Mouse (Mus musculus) left cerebral cortex, adult 2 months (tissue): ENCODE data around the gene Pam. TPM values are rescaled to one million over a fixed set of nuclear protein-coding genes. Genes with fewer than 3 reads are reported as not detected.

ENCODE experiments used
- DNase-seq, 2 experiments: peaks; one replicate each; pipeline ENCODE4 v3.0.0; 2021 to 2022; ENCODE audit warnings: low spot score in 2 of 2, mixed read lengths in 1 of 2; ENCODE audit errors: extremely low spot score in 1 of 2
- H3K27ac ChIP-seq: fragments of 200-600 bp; 2 replicates; pipeline ENCODE4 v1.8.1; 2022
- H3K4me3 ChIP-seq: fragments of 200-600 bp; 2 replicates; pipeline ENCODE4 v1.8.1; 2022
- CTCF ChIP-seq: fragments of 200-600 bp; IDR thresholded peaks from 2 replicates; pipeline ENCODE4 v1.8.1; 2022; ENCODE audit warnings: antibody characterized with exemption, mild to moderate bottlenecking, moderate library complexity
- intact Hi-C: fragments of 180-260 bp; cut with DNase I; formaldehyde crosslinking; loops from one replicate; pipeline ENCODE4 v1.15.1; 2025
- total RNA-seq, 2 experiments: library from RNA; stranded (reverse); gene quantifications; 2 replicates each; pipeline ENCODE4 v1.2.3; 2021

Gene Pam
- total RNA-seq, 2 experiments from 2014 or later = 258 to 269 TPM

- intact Hi-C loops = no loop called here
- no peak for DNase-seq
- H3K4me3 ChIP-seq = no peak overlapping the region
- no peak for TF ChIP-seq CTCF
- H3K27ac ChIP-seq = no peak overlapping the region
These were observed 2.7 kb upstream of the Pam start for GRCm38 (mm10) chr1:98097957-98098729.

DNA sequence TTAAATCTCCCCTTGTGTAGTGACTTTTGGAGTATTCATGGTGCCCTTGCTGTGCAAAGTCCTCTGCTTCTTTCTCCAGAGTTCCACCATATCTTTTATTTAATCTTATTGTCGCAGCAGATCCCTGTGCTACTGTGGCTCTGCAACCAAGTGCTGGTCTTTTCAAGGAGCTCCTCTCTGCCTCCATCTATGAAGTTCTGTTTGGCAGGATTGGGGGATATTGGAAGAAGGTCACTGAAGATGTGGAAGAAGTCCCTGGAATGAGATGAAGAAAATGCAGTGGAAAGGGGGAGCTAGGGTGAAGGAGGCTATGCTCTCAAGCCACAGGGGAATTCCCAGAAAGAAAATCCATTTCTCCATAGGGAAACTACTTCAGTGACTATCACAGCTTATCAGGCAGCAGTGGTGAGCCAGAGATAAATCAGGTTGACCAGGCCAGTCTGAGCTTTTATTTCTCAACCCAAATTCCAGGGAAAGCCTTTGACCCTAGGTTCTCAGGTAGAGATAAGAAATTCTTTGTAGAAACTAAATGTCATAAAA, 1.0 kb upstream of the Pam start:
- Histone ChIP-seq H3K27ac (no peak overlapping the region), H3K4me3 (no peak overlapping the region)
- no peak for TF ChIP-seq CTCF
- DNase-seq = no peak
- intact Hi-C loops = no loop called here

GRCm38 (mm10) chr1:98095991-98096330, 515 bp upstream of the Pam start:
- no peak for DNase-seq
- Histone ChIP-seq H3K4me3 (peak overlapping the region; percentile 86), H3K27ac (peak overlapping the region; percentile 89)
- TF ChIP-seq CTCF = no peak
- intact Hi-C loops = loop anchor here (2.0 kb wide), 1 partner anchor 119 kb away; no protein-coding TSS in a partner anchor

DNA sequence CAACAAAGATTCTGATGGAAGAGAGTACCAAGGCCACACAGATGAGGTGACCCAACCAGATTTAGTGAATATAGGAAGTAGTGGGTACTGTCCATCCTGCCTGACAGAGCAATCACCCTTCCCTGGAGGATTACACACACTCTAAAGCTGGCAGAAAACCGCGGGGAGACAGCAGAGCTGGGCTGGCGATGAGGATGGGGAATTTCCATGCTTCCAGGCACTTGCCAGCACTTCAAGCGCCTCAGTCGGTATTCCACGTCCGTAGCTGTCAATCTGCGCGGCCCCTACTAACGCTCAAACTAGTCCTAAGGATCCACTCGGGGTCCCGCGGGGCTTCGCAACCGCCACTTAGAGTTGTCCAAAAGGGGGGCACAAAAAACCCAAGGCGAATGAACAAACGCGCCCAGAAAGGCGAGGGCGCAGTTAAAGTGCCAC, 618 bp downstream of the Pam start:
- peak overlapping the region; percentile 86 for H3K4me3 ChIP-seq
- intact Hi-C loops = loop anchor here (2.0 kb wide), 1 partner anchor 118 kb away; no protein-coding TSS in a partner anchor
- DNase-seq = peak in 1 of 2 experiments; percentile 42
- peak overlapping the region; percentile 89 for H3K27ac ChIP-seq
- TF ChIP-seq CTCF = no peak

GRCm38 (mm10) chr1:98089336-98089975, 6.0 kb downstream of the Pam start:
- Histone ChIP-seq H3K4me3 (no peak overlapping the region), H3K27ac (no peak overlapping the region)
- DNase-seq = no peak
- intact Hi-C loops = no loop called here
- TF ChIP-seq CTCF = no peak

DNA sequence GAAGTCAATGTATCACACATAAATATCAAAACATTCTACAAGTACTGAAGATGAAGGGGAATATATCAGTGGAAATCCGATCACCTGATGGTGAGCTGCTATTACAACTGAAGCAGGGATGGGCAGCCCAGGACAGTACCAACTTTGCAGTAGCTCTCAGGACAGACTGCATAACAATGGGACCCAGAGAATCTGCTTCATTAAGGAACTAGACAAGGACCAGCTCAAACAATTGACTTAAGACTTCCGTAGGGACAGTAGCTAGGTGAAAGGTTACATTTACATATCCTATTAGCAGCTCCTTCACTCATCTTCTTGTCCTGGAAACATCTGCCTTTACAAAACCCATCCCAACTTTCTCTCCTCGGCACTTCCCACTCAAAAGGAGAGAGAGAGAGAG, 9.0 kb downstream of the Pam start:
- H3K4me3 ChIP-seq = no peak overlapping the region
- intact Hi-C loops = no loop called here
- TF ChIP-seq CTCF = no peak
- no peak for DNase-seq
- H3K27ac ChIP-seq = no peak overlapping the region

DNA sequence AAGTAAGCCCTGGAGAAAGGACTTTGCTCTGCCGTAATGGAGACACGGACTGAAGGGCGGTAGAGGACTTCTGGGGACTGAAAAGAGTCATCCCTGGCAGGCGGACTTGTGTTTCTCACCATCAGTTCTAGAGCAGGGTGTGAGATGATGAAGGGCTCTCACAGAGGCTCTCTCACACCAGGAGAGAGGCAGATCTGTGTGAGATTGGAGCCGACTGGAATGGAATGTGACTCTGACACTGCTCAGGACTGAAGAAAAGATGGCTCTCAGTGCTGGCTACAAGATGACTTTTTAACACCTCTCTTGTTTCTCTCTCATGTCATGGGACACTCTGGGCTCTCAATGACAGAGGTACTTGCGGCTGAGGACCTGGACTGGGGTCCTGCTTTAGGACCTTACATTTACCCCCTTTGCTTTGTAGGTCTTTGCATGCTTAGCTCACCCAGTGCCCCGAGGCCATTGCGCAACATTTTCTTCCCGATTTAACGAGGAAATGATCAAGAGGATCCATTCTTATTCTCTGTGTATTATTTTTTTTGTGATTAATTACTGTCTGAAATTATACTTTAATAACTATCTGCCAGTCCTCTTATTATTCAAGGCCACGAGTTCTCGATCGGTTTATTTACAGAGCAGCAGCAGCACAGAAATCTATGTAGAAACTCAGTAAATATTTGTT, 10.7 kb downstream of the Pam start:
- no peak for TF ChIP-seq CTCF
- intact Hi-C loops = no loop called here
- Histone ChIP-seq H3K4me3 (no peak overlapping the region), H3K27ac (no peak overlapping the region)
- DNase-seq = no peak

- intact Hi-C loops = no loop called here
- DNase-seq = no peak
- TF ChIP-seq CTCF = no peak
- H3K4me3 ChIP-seq = no peak overlapping the region
- no peak overlapping the region for H3K27ac ChIP-seq
These were observed 11.9 kb downstream of the Pam start for GRCm38 (mm10) chr1:98083508-98083907.

DNA sequence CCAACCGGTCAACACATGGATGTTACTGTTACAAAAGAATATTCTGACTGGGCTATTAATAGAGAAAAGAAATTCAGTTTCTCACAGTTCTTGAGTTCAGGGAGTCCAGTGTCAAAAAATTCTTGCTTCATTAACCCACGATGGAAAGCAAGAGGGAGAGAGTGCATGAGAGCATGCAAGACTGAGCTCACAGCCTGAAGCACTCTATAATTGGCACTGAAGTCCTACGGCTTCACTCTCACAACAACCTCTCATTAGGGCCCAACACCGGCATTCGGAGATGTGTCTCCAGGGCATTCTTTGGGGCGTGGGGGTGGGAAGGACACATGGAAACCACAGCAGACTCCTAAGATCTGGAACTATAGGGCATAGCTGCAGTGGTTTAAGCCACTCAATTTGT, 12.5 kb downstream of the Pam start:
- intact Hi-C loops = no loop called here
- DNase-seq = no peak
- no peak overlapping the region for H3K27ac ChIP-seq
- TF ChIP-seq CTCF = no peak
- H3K4me3 ChIP-seq = no peak overlapping the region

- TF ChIP-seq CTCF = no peak
- H3K4me3 ChIP-seq = no peak overlapping the region
- intact Hi-C loops = no loop called here
- DNase-seq = no peak
- no peak overlapping the region for H3K27ac ChIP-seq
These were observed 15.0 kb downstream of the Pam start for GRCm38 (mm10) chr1:98080431-98080830.

GRCm38 (mm10) chr1:98079640-98080039, 15.8 kb downstream of the Pam start:
- Histone ChIP-seq H3K27ac (no peak overlapping the region), H3K4me3 (no peak overlapping the region)
- no peak for DNase-seq
- no peak for TF ChIP-seq CTCF
- intact Hi-C loops = no loop called here

- DNase-seq = no peak
- intact Hi-C loops = no loop called here
- TF ChIP-seq CTCF = no peak
- Histone ChIP-seq H3K27ac (no peak overlapping the region; the same call in 1 of the 2 replicates), H3K4me3 (no peak overlapping the region)
These were observed 16.7 kb downstream of the Pam start for GRCm38 (mm10) chr1:98078735-98079134.
